Mouse (Mus musculus) myocyte (in vitro differentiated cells): ENCODE measurements around the gene Klhl3.

Source experiments
- E2F4 ChIP-seq: IDR thresholded peaks from one replicate; pipeline ENCODE4 v1.6.1; 2011; ENCODE audit warnings: mild to moderate bottlenecking, control low read depth, moderate library complexity; ENCODE audit not compliant: insufficient read depth
- MAX ChIP-seq: IDR thresholded peaks from one replicate; pipeline ENCODE4 v1.6.1; 2011; ENCODE audit warnings: low read depth, mild to moderate bottlenecking, control low read depth
- MYOD1 ChIP-seq, 3 experiments: IDR thresholded peaks; one replicate each; pipeline ENCODE4 v1.6.1; 2011; ENCODE audit warnings: control low read depth in 2 of 3, low read depth in 2 of 3, mild to moderate bottlenecking in 2 of 3, moderate library complexity in 1 of 3; ENCODE audit not compliant: insufficient read length in 2 of 3, control insufficient read depth in 1 of 3
- POLR2A ChIP-seq: IDR thresholded peaks from one replicate; pipeline ENCODE4 v1.6.1; 2011; ENCODE audit warnings: low read depth, mild to moderate bottlenecking, control low read depth, moderate library complexity; ENCODE audit not compliant: insufficient read length
- POLR2AphosphoS2 ChIP-seq: IDR thresholded peaks from one replicate; pipeline ENCODE4 v1.6.1; 2011; ENCODE audit warnings: low read depth, control low read depth; ENCODE audit not compliant: insufficient read length
- TCF12 ChIP-seq: IDR thresholded peaks from one replicate; pipeline ENCODE4 v1.6.1; 2011; ENCODE audit warnings: mild to moderate bottlenecking, control low read depth; ENCODE audit not compliant: poor library complexity, insufficient read depth, severe bottlenecking
- USF1 ChIP-seq: IDR thresholded peaks from one replicate; pipeline ENCODE4 v1.6.1; 2011; ENCODE audit warnings: low read depth, mild to moderate bottlenecking, control low read depth, moderate library complexity

GRCm38 (mm10) chr13:58046178-58046577 is 67.2 kb downstream of the Klhl3 start:
- no peak for TF ChIP-seq MYOD1 (IDR thresholded peaks at IDR 0.05; ENCODE audit: control insufficient read depth in 1 of 3, insufficient read length in 2 of 3, low read depth in 2 of 3)
- no peak for TF ChIP-seq POLR2A
- no peak for TF ChIP-seq E2F4
- no peak for TF ChIP-seq MAX
- no peak for TF ChIP-seq POLR2AphosphoS2
- no peak for TF ChIP-seq USF1
- TF ChIP-seq TCF12 = no peak
